Mouse (Mus musculus) thymus, adult 2 months (tissue): ENCODE measurements around the gene AU022252. TPM values are rescaled to one million over a fixed set of nuclear protein-coding genes. Genes with fewer than 3 reads are reported as not detected.

Experiments
- DNase-seq: peaks from one replicate; pipeline ENCODE4 v3.0.0; 2021
- H3K27ac ChIP-seq: fragments of 200-500 bp; 2 replicates; pipeline ENCODE4 v1.5.1; 2012; ENCODE audit warnings: low read length, control low read depth; ENCODE audit not compliant: control insufficient read depth, insufficient read depth
- H3K27me3 ChIP-seq: fragments of 200-500 bp; 2 replicates; pipeline ENCODE4 v1.6.1; 2012; ENCODE audit warnings: mild to moderate bottlenecking, low read length, moderate library complexity, mixed read lengths; ENCODE audit not compliant: control insufficient read depth, insufficient read depth
- H3K36me3 ChIP-seq: fragments of 200-500 bp; 2 replicates; pipeline ENCODE4 v1.6.1; 2012; ENCODE audit warnings: mild to moderate bottlenecking, low read length, moderate library complexity; ENCODE audit not compliant: control insufficient read depth, insufficient read depth
- H3K4me1 ChIP-seq: fragments of 200-500 bp; replicated peaks from 2 replicates; pipeline ENCODE4 v1.6.1; 2012; ENCODE audit warnings: low read length; ENCODE audit not compliant: control insufficient read depth, insufficient read depth
- H3K4me3 ChIP-seq: fragments of 200-500 bp; 2 replicates; pipeline ENCODE4 v1.5.1; 2012; ENCODE audit warnings: mild to moderate bottlenecking, low read length, control low read depth, moderate library complexity; ENCODE audit not compliant: control insufficient read depth, insufficient read depth
- CTCF ChIP-seq: fragments of 200-500 bp; IDR thresholded peaks from 2 replicates; pipeline ENCODE4 v1.5.1; 2012; ENCODE audit warnings: mild to moderate bottlenecking, control low read depth, low read length, moderate library complexity, borderline replicate concordance; ENCODE audit not compliant: control insufficient read depth, poor library complexity, insufficient read depth; ENCODE audit errors: extremely low read depth
- POLR2A ChIP-seq: fragments of 200-500 bp; IDR thresholded peaks from 2 replicates; pipeline ENCODE4 v1.6.1; 2012; ENCODE audit warnings: mild to moderate bottlenecking, low read length, control low read depth, moderate library complexity; ENCODE audit not compliant: control insufficient read depth, poor library complexity, insufficient read depth; ENCODE audit errors: extremely low read depth
- WGBS: fragments of 180-500 bp; shearing (Covaris S2); methylation state at CpG from one replicate; pipeline ENCODE4 v1.1.7; 2018; 5-methylcytosine and 5-hydroxymethylcytosine counted together
- polyA plus RNA-seq: library from polyadenylated mRNA; depleted of rRNA; stranded (reverse); fragments of >200 nt; gene quantifications from 2 replicates; pipeline ENCODE4 v1.2.3, GENCODE M21; 2012

Gene AU022252
- polyA plus RNA-seq, 1 experiment, result 9.6 TPM

DNA sequence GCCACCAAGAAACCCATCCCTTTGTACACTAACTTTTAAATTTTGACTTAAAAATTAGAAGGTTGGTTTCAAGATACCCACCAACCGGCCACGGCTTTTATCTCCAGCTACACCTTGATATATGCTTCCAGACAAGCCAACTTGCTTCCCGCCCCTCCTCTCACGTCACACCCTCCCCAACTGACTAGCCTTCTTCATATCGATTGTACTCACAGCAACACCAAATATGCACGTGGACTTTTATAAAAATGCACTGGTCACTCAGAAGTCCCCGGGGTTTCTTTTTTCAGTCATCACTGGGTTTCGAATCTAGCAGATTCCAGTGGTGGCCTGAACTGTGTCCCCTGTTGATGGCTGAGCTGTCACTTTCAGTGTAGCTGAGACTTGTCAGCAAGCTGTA lies 41.9 kb downstream of the AU022252 start:
- Histone ChIP-seq H3K4me3 (no peak overlapping the region), H3K27me3 (no peaks in the 10 kb centered on the region), H3K36me3 (no peaks in the 10 kb centered on the region), H3K27ac (no peak overlapping the region), H3K4me1 (peaks cover under 1% of the 10 kb centered on the region; the same call in 1 of the 2 replicates)
- TF ChIP-seq CTCF, result no peak
- no peak for TF ChIP-seq POLR2A
- 87% methylated on average over 8 of the region's 8 CpGs for WGBS
- DNase-seq, result no peak

DNA sequence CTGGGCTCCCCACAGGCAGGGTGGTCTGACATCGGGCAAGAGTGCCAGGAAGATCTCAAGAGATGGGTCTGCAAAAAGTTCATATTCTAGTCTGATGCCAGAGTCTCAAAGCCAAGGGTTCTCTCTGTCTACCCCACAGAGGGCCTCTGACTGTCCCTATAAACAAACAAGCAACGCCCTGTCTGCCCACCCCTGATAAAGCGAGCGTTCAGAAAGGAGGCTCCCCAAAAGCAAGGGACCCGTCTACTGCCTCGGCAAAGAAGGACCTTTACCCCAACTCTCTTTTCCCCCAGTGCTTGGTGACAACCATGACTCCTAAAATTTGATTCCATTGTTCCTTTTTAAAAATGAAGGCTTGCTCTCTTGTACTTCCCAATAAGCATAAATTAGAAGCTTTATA lies 42.6 kb downstream of the AU022252 start, which contains the start of gene Ermap:
Gene Ermap, minus strand, starts transcription at position 148 of the 400 bp plus-strand sequence.
- H3K4me3 ChIP-seq, result no peak within 1 kb of the TSS
- 87% methylated on average over 6 of the region's 6 CpGs for whole genome bisulfite sequencing

DNA sequence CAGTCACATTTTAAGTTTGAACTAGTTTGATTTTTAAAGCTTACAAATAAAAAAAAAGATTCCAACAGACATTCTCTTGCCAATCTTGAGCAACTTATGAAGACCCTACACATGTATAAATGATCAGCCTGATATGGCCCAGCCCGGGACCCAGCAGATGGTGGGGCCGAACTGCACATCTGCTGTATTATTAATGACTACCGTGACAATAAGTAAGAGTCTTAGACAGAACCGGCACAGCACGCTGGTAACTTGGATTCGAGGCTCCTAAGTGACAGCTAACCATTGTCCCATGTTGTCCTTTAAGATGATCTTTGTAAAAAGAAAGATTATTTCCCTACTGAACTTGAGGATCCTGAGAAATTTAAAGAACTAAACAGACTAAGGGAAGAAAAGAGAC lies 43.1 kb downstream of the AU022252 start:
- H3K27me3 ChIP-seq, result no peaks in the 10 kb centered on the region
- no peaks in the 10 kb centered on the region for H3K36me3 ChIP-seq
- TF ChIP-seq POLR2A (no peak), CTCF (no peak)
- no peak overlapping the region for H3K27ac ChIP-seq
- DNase-seq, result no peak
- no peaks in the 10 kb centered on the region for H3K4me1 ChIP-seq
- 95% methylated on average over 6 of the region's 6 CpGs for WGBS
- H3K4me3 ChIP-seq, result no peak overlapping the region

More for the DNA sequence above, 42.6 kb downstream of the AU022252 start, which contains the start of gene Ermap:
- DNase-seq, result no peak
- Histone ChIP-seq H3K27me3 (no peaks in the 10 kb centered on the region), H3K27ac (no peak within 1 kb of the TSS), H3K4me1 (no peaks in the 10 kb centered on the region), H3K36me3 (no peaks in the 10 kb centered on the region)
- TF ChIP-seq POLR2A (no peak), CTCF (no peak)

DNA sequence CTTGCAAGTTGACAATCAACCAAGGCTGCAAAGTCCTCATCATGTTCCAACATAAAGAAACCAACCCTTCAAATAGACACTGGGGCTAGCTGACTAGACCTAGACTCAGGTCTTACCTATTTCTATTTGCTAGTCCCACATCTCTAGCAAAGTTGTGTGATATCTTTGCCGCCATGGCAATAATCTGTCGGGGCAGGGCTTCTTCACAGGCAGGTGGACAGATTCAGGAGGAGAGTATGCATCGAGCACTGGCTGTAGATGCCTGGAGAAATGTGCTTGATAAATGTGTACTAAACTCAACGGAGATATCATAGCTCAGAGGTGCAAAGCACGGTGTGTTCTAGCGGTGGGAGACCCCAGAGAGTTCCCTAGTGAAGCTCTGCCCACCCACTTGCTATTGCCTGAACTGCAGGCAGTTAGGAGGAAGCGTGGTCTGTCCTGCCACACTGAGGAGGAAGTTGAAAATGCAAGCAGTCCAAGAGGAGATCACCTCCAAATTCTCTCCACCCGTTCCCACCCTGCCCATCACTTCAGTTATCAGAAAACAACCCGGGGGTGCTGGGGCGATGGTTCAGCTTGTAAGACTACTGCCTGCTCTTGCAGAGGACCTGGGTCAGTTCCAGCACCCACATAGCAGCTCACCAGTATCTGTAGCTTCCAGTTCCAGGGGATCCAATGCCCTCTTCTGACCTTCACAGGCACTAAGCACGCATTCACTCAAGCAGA lies 44.3 kb downstream of the AU022252 start:
- TF ChIP-seq POLR2A (no peak), CTCF (no peak)
- H3K27ac ChIP-seq, result no peak overlapping the region
- WGBS, result 34% methylated on average over 11 of the region's 11 CpGs
- DNase-seq, result no peak
- no peaks in the 10 kb centered on the region for H3K27me3 ChIP-seq
- H3K4me1 ChIP-seq, result no peaks in the 10 kb centered on the region; the same call in 1 of the 2 replicates
- no peaks in the 10 kb centered on the region for H3K36me3 ChIP-seq
- no peak overlapping the region for H3K4me3 ChIP-seq

DNA sequence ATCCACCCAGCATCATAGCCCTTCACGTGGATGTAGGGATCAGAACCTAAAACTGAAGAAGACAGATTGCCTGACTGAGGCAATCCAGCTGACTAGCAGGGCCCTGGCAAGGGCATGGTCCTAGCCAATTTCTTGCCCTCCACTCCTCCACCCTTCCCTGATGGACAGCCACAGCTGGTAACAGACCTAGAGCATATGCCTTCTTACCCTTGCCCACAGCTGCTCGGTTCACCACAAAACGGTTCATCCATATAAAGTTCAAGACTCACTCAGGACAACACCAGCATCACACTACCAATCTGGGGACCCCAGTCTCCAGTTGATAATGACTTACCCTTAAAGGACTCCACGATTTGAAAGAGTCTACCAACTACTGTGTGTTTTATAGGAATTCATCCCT lies 46.7 kb downstream of the AU022252 start:
- WGBS, result 86% methylated on average over 4 of the region's 4 CpGs
- no peak overlapping the region for H3K4me3 ChIP-seq
- H3K4me1 ChIP-seq, result no peaks in the 10 kb centered on the region; the same call in 1 of the 2 replicates
- no peaks in the 10 kb centered on the region for H3K27me3 ChIP-seq
- no peaks in the 10 kb centered on the region for H3K36me3 ChIP-seq
- H3K27ac ChIP-seq, result no peak overlapping the region
- TF ChIP-seq CTCF (no peak), POLR2A (no peak)
- DNase-seq, result no peak

DNA sequence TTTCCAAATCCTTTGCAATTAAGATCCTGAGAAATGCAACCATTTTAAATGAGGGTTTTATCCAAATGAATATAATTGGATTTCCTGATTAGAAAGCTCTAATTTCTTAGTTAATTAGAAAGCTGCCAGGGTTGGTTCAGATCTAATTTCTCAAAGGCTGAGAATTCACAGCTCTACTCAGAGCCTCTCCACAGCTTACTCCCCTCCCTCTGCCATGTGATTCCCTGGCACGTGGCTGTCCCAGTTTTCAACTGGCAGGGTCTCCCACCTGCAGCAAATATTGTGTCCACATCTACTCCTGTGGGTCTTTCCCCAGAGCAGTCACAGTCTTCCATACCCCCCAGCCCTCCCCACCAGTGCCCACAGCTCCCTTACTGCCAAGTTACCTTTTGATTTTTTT lies 49.0 kb downstream of the AU022252 start:
- WGBS, result 62% methylated on average over 1 of the region's 1 CpGs
- no peaks in the 10 kb centered on the region for H3K27me3 ChIP-seq

More for the DNA sequence above, 49.0 kb downstream of the AU022252 start:
- no peak overlapping the region for H3K4me3 ChIP-seq
- no peak for DNase-seq
- H3K4me1 ChIP-seq, result no peaks in the 10 kb centered on the region; the same call in 1 of the 2 replicates
- TF ChIP-seq CTCF (no peak), POLR2A (no peak)
- H3K27ac ChIP-seq, result no peak overlapping the region
- no peaks in the 10 kb centered on the region for H3K36me3 ChIP-seq
